Mouse (Mus musculus): ENCODE measurements around the gene Atf7. TPM values are rescaled to one million over a fixed set of nuclear protein-coding genes. Genes with fewer than 3 reads are reported as not detected.
"Not testable (repeated sequence)": the region's sequence is repeated elsewhere in the genome, so short reads cannot be mapped to it uniquely, and the experiment has no call there.

The Atf7 gene
- polyA plus RNA-seq, 1 experiment from 2014 or later, result 24.9 TPM

DNA sequence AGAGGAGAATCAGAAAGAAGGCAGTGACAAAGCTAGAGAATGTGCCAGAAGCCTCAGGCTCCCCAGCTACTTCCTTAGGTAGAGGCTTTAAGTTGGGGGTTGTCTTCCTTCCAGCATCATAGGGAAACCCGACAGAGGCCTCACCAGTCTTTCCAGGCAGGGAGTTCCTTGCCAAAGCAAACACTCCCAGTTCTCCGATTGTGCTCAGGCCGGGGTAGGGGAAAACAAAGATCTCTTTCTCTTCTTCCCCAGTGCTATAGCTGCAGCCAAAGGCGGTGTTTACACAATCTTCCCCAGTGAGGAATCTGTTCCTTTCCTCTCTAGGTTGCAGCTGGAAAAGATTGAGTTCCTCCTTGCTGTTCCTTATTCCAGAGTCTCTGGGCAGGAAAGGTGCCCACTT is 31.4 kb upstream of the Atf7 start:
- ATAC-seq (replicated peaks; ENCODE audit: low FRiP score, low read depth) (no peak), DNase-seq (ENCODE audit: low spot score) (peak; percentile 67)
- 15% methylated on average over 4 of the region's 4 CpGs for WGBS
- peaks cover 6% of the 10 kb centered on the region; the same call in 1 of the 2 replicates for H3K36me3 ChIP-seq (ENCODE audit: insufficient read depth, low read length)
- no peak overlapping the region for H3K4me3 ChIP-seq (replicated peaks; ENCODE audit: low read depth, low read length)
- H3K27ac ChIP-seq, result peak overlapping the region; percentile 77
- no peaks in the 10 kb centered on the region for H3K9me3 ChIP-seq (replicated peaks; ENCODE audit: low read length)
- H3K27me3 ChIP-seq (ENCODE audit: insufficient read depth, low read length), result no peaks in the 10 kb centered on the region
- TF ChIP-seq CTCF (IDR thresholded peaks at IDR 0.05; ENCODE audit: low read depth), result no peak
- H3K9ac ChIP-seq (ENCODE audit: low read depth, low read length), result 0 out of 2 replicates have a peak overlapping the region, but pooled peaks have one; percentile 42
- no peaks in the 10 kb centered on the region; the same call in 1 of the 2 replicates for H3K4me1 ChIP-seq (replicated peaks; ENCODE audit: insufficient read depth, low read length)
- peak overlapping the region; percentile 6; the same call in 1 of the 2 replicates for H3K4me2 ChIP-seq (ENCODE audit: low read length)

DNA sequence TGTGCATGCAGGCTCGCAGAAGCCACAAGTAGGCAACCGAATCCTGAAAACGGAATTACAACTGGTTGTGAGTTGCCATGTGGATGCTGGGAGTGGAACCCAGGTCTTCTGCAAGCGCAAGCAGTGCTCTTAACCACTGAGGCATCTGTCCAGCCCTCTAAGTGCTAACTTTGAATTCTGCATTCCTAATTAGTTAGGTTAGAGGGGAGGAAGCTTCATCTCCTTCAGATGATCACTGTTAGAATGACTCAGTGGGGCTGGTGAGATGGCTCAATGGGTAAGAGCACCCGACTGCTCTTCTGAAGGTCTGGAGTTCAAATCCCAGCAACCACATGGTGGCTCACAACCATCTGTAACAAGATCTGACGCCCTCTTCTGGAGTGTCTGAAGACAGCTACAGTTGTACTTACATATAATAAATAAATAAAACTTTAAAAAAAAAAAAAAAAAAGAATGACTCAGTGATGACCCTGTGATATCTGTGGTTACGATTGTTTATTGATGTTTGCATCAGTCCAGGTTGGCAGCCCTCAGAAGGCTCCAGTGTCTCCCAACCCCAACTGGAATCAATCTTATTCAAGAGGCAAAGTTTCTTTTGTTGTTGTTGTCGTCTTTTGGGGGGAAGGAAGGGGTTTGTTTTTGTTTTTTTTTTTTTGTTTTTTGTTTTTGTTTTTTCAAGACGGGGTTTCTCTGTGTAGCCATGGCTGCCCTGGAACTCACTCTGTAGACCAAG is 26.8 kb upstream of the Atf7 start:
- not testable (repeated sequence) for H3K36me3 ChIP-seq (ENCODE audit: insufficient read depth, low read length); H3K9ac ChIP-seq (ENCODE audit: low read depth, low read length); H3K4me3 ChIP-seq (replicated peaks; ENCODE audit: low read depth, low read length); DNase-seq (ENCODE audit: low spot score); ATAC-seq (replicated peaks; ENCODE audit: low FRiP score, low read depth); H3K9me3 ChIP-seq (replicated peaks; ENCODE audit: low read length); H3K27ac ChIP-seq; H3K27me3 ChIP-seq (ENCODE audit: insufficient read depth, low read length); H3K4me2 ChIP-seq (ENCODE audit: low read length); H3K4me1 ChIP-seq (replicated peaks; ENCODE audit: insufficient read depth, low read length)
- 83% methylated on average over 8 of the region's 9 CpGs for WGBS

DNA sequence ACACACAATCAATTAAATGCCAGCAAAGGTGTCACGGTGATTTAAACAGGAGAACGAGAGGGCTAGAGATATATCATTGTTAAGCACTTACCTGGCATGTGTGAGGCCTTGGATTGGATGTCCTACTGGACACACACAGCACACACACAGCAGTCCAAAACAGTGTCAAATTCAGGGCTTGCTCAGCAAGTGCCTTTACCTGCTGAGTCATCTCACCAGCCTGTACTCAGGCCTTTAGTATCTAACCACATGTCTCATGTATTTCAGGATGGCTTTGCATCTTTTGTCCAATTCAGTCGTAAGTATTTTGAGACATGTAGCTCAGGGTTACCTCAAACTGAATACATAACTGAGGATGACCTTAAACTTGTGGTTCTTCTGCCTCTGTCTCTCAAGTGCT is 25.8 kb upstream of the Atf7 start:
- H3K4me2 ChIP-seq (ENCODE audit: low read length), result no peak overlapping the region
- DNase-seq (ENCODE audit: low spot score) (no peak), ATAC-seq (replicated peaks; ENCODE audit: low FRiP score, low read depth) (no peak)
- no peak overlapping the region for H3K4me3 ChIP-seq (replicated peaks; ENCODE audit: low read depth, low read length)
- H3K9ac ChIP-seq (ENCODE audit: low read depth, low read length), result no peak overlapping the region
- no peak for TF ChIP-seq CTCF (IDR thresholded peaks at IDR 0.05; ENCODE audit: low read depth)
- H3K27ac ChIP-seq, result no peak overlapping the region
- H3K4me1 ChIP-seq (replicated peaks; ENCODE audit: insufficient read depth, low read length), result no peaks in the 10 kb centered on the region; the same call in 1 of the 2 replicates
- no peaks in the 10 kb centered on the region for H3K9me3 ChIP-seq (replicated peaks; ENCODE audit: low read length)
- H3K36me3 ChIP-seq (ENCODE audit: insufficient read depth, low read length), result no peaks in the 10 kb centered on the region
- no peaks in the 10 kb centered on the region for H3K27me3 ChIP-seq (ENCODE audit: insufficient read depth, low read length)
- 64% methylated on average over 3 of the region's 3 CpGs for WGBS

DNA sequence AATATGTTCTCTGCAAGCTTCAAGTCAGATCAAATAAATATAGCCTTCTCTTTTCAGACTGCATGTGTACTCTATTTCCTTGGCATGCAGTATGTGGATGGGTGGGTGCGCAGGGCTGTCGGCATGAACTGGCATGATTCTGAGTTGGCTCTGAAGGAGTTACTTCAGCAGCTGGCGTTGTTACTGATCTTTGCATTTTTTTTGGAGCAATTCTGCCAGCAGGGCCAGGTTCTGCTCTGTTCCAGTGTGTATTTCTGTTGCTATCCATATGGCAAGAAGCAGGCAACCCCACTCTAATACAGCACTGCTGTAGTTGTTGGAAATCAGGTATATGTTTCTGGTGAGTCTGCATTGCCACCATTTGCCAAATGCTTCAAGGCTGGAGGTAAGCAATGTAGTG is 10.6 kb upstream of the Atf7 start:
- ATAC-seq (replicated peaks; ENCODE audit: low FRiP score, low read depth), result no peak
- no peak overlapping the region for H3K27ac ChIP-seq

DNA sequence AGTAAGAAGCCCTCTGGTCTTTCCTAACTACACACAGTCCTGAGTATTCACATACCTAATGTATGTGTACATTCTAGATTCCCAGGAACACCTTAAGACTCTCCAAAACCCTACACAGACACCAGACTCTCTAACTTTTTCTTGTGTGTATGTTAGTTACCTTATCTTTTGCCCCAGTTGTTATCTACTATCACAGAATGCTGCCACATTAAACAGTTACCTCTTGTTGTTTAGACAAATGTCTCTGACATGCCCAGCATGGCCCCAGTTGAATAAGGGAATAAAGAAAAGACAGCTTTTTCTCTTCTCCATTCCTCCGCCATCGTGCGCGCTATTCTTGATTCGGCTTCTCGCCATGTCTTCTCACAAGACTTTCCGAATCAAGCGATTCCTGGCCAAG is 9.4 kb upstream of the Atf7 start:
- Histone ChIP-seq H3K9ac (ENCODE audit: low read depth, low read length) (no peak overlapping the region), H3K4me3 (replicated peaks; ENCODE audit: low read depth, low read length) (no peak overlapping the region), H3K9me3 (replicated peaks; ENCODE audit: low read length) (no peaks in the 10 kb centered on the region), H3K4me1 (replicated peaks; ENCODE audit: insufficient read depth, low read length) (no peaks in the 10 kb centered on the region), H3K36me3 (ENCODE audit: insufficient read depth, low read length) (no peaks in the 10 kb centered on the region), H3K4me2 (ENCODE audit: low read length) (no peak overlapping the region), H3K27me3 (ENCODE audit: insufficient read depth, low read length) (no peaks in the 10 kb centered on the region), H3K27ac (no peak overlapping the region)
- DNase-seq (ENCODE audit: low spot score) (no peak), ATAC-seq (replicated peaks; ENCODE audit: low FRiP score, low read depth) (no peak)
- WGBS, result 96% methylated on average over 8 of the region's 8 CpGs
- no peak for TF ChIP-seq CTCF (IDR thresholded peaks at IDR 0.05; ENCODE audit: low read depth)

More for the DNA sequence above, 10.6 kb upstream of the Atf7 start:
- Histone ChIP-seq H3K9ac (ENCODE audit: low read depth, low read length) (no peak overlapping the region), H3K36me3 (ENCODE audit: insufficient read depth, low read length) (no peaks in the 10 kb centered on the region), H3K4me3 (replicated peaks; ENCODE audit: low read depth, low read length) (no peak overlapping the region), H3K9me3 (replicated peaks; ENCODE audit: low read length) (no peaks in the 10 kb centered on the region), H3K4me1 (replicated peaks; ENCODE audit: insufficient read depth, low read length) (no peaks in the 10 kb centered on the region), H3K4me2 (ENCODE audit: low read length) (no peak overlapping the region), H3K27me3 (ENCODE audit: insufficient read depth, low read length) (no peaks in the 10 kb centered on the region)
- 84% methylated on average over 3 of the region's 3 CpGs for WGBS
- no peak for DNase-seq (ENCODE audit: low spot score)
- TF ChIP-seq CTCF (IDR thresholded peaks at IDR 0.05; ENCODE audit: low read depth), result no peak

DNA sequence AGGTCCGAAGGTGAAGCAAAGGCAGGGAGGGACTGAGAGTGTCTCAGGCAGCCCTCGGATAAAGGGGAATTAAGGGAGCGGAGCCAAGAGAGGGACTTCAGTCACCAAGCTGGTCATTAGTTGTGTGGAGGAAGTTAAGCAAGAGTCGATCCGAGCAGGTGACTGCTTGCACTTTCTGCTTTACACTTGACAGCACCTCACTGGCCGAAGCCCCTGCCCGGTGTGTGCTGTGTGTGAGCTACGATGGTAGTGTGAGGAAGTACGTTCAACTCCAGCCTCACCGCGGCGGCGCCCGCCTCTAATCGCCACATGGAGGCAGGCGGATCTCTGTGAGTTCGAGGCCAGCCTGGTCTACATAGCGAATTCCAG is 407 bp upstream of the Atf7 start:
- Histone ChIP-seq H3K4me2 (ENCODE audit: low read length) (peak overlapping the region; percentile 70), H3K4me3 (replicated peaks; ENCODE audit: low read depth, low read length) (peak overlapping the region; percentile 53), H3K36me3 (ENCODE audit: insufficient read depth, low read length) (no peaks in the 10 kb centered on the region), H3K9me3 (replicated peaks; ENCODE audit: low read length) (no peaks in the 10 kb centered on the region), H3K9ac (ENCODE audit: low read depth, low read length) (peak overlapping the region; percentile 87), H3K27me3 (ENCODE audit: insufficient read depth, low read length) (no peaks in the 10 kb centered on the region), H3K4me1 (replicated peaks; ENCODE audit: insufficient read depth, low read length) (peaks cover 15% of the 10 kb centered on the region), H3K27ac (peak overlapping the region; percentile 100)
- 0% methylated on average over 18 of the region's 18 CpGs for WGBS
- TF ChIP-seq CTCF (IDR thresholded peaks at IDR 0.05; ENCODE audit: low read depth), result 0 out of 2 replicates have a peak, but pooled peaks have one; percentile 9
- no peak; the same call in 1 of the 2 replicates for ATAC-seq (replicated peaks; ENCODE audit: low FRiP score, low read depth)
- DNase-seq (ENCODE audit: low spot score), result no peak

All from kidney, postnatal 0 days (tissue).